Mouse (Mus musculus) heart, embryonic 16.5 days (tissue): ENCODE measurements at regions not wholly inside any gene's neighbourhood (a gene's known extent, or its start where the extent isn't known, plus 50 kb on each side); places are given as distances from the start of the nearest gene placed in this dataset.

Experiments
- ATAC-seq: fragments of 200-750 bp; cut with Nextera tagmentation; replicated peaks from 2 replicates; pipeline ENCODE4 v1.8.0; 2017; ENCODE audit warnings: moderate number of reproducible peaks; ENCODE audit not compliant: insufficient read depth, low FRiP score; ENCODE audit errors: extremely low read depth
- H3K27ac ChIP-seq: fragments of 300-500 bp; sonication (generic); 2 replicates; pipeline ENCODE4 v1.5.1; 2014; ENCODE audit warnings: mild to moderate bottlenecking, low read length, control low read depth, moderate library complexity
- H3K27me3 ChIP-seq: fragments of 300-500 bp; sonication (generic); 2 replicates; pipeline ENCODE4 v1.6.1; 2014; ENCODE audit warnings: low read length, mixed read lengths; ENCODE audit not compliant: control insufficient read depth, insufficient read depth
- H3K36me3 ChIP-seq: fragments of 300-500 bp; sonication (generic); 2 replicates; pipeline ENCODE4 v1.6.1; 2014; ENCODE audit not compliant: control insufficient read depth, insufficient read depth
- H3K4me1 ChIP-seq: fragments of 300-500 bp; sonication (generic); 2 replicates; pipeline ENCODE4 v1.6.1; 2014; ENCODE audit warnings: low read length, mixed read lengths; ENCODE audit not compliant: control insufficient read depth, insufficient read depth
- H3K4me2 ChIP-seq: fragments of 300-500 bp; sonication (generic); 2 replicates; pipeline ENCODE4 v1.6.1; 2014; ENCODE audit warnings: low read depth, mild to moderate bottlenecking, control low read depth, low read length
- H3K4me3 ChIP-seq: fragments of 300-500 bp; sonication (generic); 2 replicates; pipeline ENCODE4 v1.5.1; 2014; ENCODE audit warnings: mild to moderate bottlenecking, control low read depth, low read length
- H3K9ac ChIP-seq: fragments of 300-500 bp; sonication (generic); 2 replicates; pipeline ENCODE4 v1.6.1; 2014; ENCODE audit warnings: low read length, control low read depth
- H3K9me3 ChIP-seq: fragments of 300-500 bp; sonication (generic); replicated peaks from 2 replicates; pipeline ENCODE4 v1.6.1; 2016; ENCODE audit warnings: low read length; ENCODE audit not compliant: control insufficient read depth
- WGBS: fragments of 180-500 bp; shearing (Covaris S2); extraction: QIAGEN DNeasy Blood & Tissue Kit; methylation state at CpG from one replicate; pipeline ENCODE4 v1.1.7; 2014; 5-methylcytosine and 5-hydroxymethylcytosine counted together

- no peak overlapping the region for H3K9ac ChIP-seq
- H3K4me3 ChIP-seq, result no peak overlapping the region
- H3K27me3 ChIP-seq, result no peaks in the 10 kb centered on the region
- H3K36me3 ChIP-seq, result no peaks in the 10 kb centered on the region
- no peaks in the 10 kb centered on the region for H3K4me1 ChIP-seq
- no peak overlapping the region for H3K4me2 ChIP-seq
- no peaks in the 10 kb centered on the region for H3K9me3 ChIP-seq
- no peak overlapping the region for H3K27ac ChIP-seq
- ATAC-seq, result no peak
- WGBS, result 69% methylated on average over 4 of the region's 4 CpGs
Observed at GRCm38 (mm10) chr7:39822550-39823178, 305.1 kb downstream of the Zfp619 start.

GRCm38 (mm10) chr7:39828378-39828777 lies 310.8 kb downstream of the Zfp619 start:
- Histone ChIP-seq H3K4me3 (no peak overlapping the region), H3K4me1 (no peaks in the 10 kb centered on the region), H3K4me2 (no peak overlapping the region), H3K27me3 (no peaks in the 10 kb centered on the region), H3K36me3 (no peaks in the 10 kb centered on the region), H3K27ac (no peak overlapping the region), H3K9me3 (no peaks in the 10 kb centered on the region), H3K9ac (no peak overlapping the region)
- WGBS, result 73% methylated on average over 6 of the region's 6 CpGs
- no peak for ATAC-seq

- Histone ChIP-seq H3K4me3 (no peak overlapping the region), H3K9ac (no peak overlapping the region), H3K4me1 (no peaks in the 10 kb centered on the region), H3K27me3 (no peaks in the 10 kb centered on the region), H3K9me3 (no peaks in the 10 kb centered on the region), H3K4me2 (no peak overlapping the region), H3K27ac (no peak overlapping the region), H3K36me3 (no peaks in the 10 kb centered on the region)
- no peak for ATAC-seq
- WGBS, result 80% methylated on average over 2 of the region's 2 CpGs
Observed at GRCm38 (mm10) chr7:39830831-39831230, 313.3 kb downstream of the Zfp619 start.

GRCm38 (mm10) chr7:39841988-39842387 lies 324.4 kb downstream of the Zfp619 start:
- H3K27me3 ChIP-seq, result no peaks in the 10 kb centered on the region
- H3K9ac ChIP-seq, result no peak overlapping the region
- ATAC-seq, result no peak
- H3K4me3 ChIP-seq, result no peak overlapping the region
- WGBS, result 62% methylated on average over 3 of the region's 3 CpGs
- no peaks in the 10 kb centered on the region for H3K4me1 ChIP-seq
- no peaks in the 10 kb centered on the region for H3K36me3 ChIP-seq
- H3K4me2 ChIP-seq, result no peak overlapping the region
- no peaks in the 10 kb centered on the region for H3K9me3 ChIP-seq
- no peak overlapping the region for H3K27ac ChIP-seq

GRCm38 (mm10) chr7:39847914-39848782 lies 330.6 kb downstream of the Zfp619 start:
- WGBS, result 41% methylated on average over 7 of the region's 7 CpGs
- Histone ChIP-seq H3K4me1 (no peaks in the 10 kb centered on the region), H3K27me3 (no peaks in the 10 kb centered on the region), H3K9me3 (no peaks in the 10 kb centered on the region), H3K9ac (no peak overlapping the region), H3K36me3 (no peaks in the 10 kb centered on the region), H3K27ac (no peak overlapping the region), H3K4me3 (no peak overlapping the region), H3K4me2 (no peak overlapping the region)
- no peak; the same call in 1 of the 2 replicates for ATAC-seq

- ATAC-seq, result no peak
- Histone ChIP-seq H3K4me3 (no peak overlapping the region), H3K36me3 (no peaks in the 10 kb centered on the region), H3K27ac (no peak overlapping the region), H3K9ac (no peak overlapping the region), H3K4me2 (no peak overlapping the region), H3K4me1 (no peaks in the 10 kb centered on the region), H3K9me3 (no peaks in the 10 kb centered on the region), H3K27me3 (no peaks in the 10 kb centered on the region)
- WGBS, result 87% methylated on average over 2 of the region's 2 CpGs
Observed at GRCm38 (mm10) chr7:39857301-39857700, 339.7 kb downstream of the Zfp619 start.

- H3K4me3 ChIP-seq, result no peak overlapping the region
- whole genome bisulfite sequencing, result 71% methylated on average over 4 of the region's 4 CpGs
- H3K27me3 ChIP-seq, result no peaks in the 10 kb centered on the region
- peaks cover 2% of the 10 kb centered on the region; the same call in 1 of the 2 replicates for H3K4me1 ChIP-seq
- ATAC-seq, result no peak
- no peaks in the 10 kb centered on the region for H3K9me3 ChIP-seq
- no peaks in the 10 kb centered on the region for H3K36me3 ChIP-seq
- no peak overlapping the region for H3K9ac ChIP-seq
- H3K4me2 ChIP-seq, result no peak overlapping the region
- no peak overlapping the region for H3K27ac ChIP-seq
Observed at GRCm38 (mm10) chr7:39862835-39863234, 345.3 kb downstream of the Zfp619 start.

- no peaks in the 10 kb centered on the region for H3K9me3 ChIP-seq
- H3K27me3 ChIP-seq, result no peaks in the 10 kb centered on the region
- no peak overlapping the region for H3K4me2 ChIP-seq
- no peaks in the 10 kb centered on the region for H3K36me3 ChIP-seq
- no peak overlapping the region for H3K9ac ChIP-seq
- peaks cover 2% of the 10 kb centered on the region; the same call in 1 of the 2 replicates for H3K4me1 ChIP-seq
- 77% methylated on average over 3 of the region's 3 CpGs for whole genome bisulfite sequencing
- ATAC-seq, result no peak
- no peak overlapping the region for H3K4me3 ChIP-seq
- no peak overlapping the region for H3K27ac ChIP-seq
Observed at GRCm38 (mm10) chr7:39864130-39864529, 346.6 kb downstream of the Zfp619 start.

GRCm38 (mm10) chr7:39864781-39865180 lies 347.2 kb downstream of the Zfp619 start:
- H3K27me3 ChIP-seq, result no peaks in the 10 kb centered on the region
- no peak overlapping the region for H3K27ac ChIP-seq
- no peak overlapping the region for H3K4me3 ChIP-seq
- peaks cover 2% of the 10 kb centered on the region; the same call in 1 of the 2 replicates for H3K4me1 ChIP-seq
- H3K9me3 ChIP-seq, result no peaks in the 10 kb centered on the region
- H3K9ac ChIP-seq, result no peak overlapping the region
- H3K4me2 ChIP-seq, result no peak overlapping the region
- no peaks in the 10 kb centered on the region for H3K36me3 ChIP-seq
- ATAC-seq, result no peak
- WGBS, result 86% methylated on average over 3 of the region's 3 CpGs
